Mouse (Mus musculus) liver, embryonic 14.5 days (tissue): ENCODE measurements at regions not wholly inside any gene's neighbourhood (a gene's known extent, or its start where the extent isn't known, plus 50 kb on each side); places are given as distances from the start of the nearest gene placed in this dataset.
"Not testable (repeated sequence)": the region's sequence is repeated elsewhere in the genome, so short reads cannot be mapped to it uniquely, and the experiment has no call there.

Source experiments
- CTCF ChIP-seq: IDR thresholded peaks from 2 replicates; pipeline ENCODE4 v1.5.1; 2016; ENCODE audit warnings: antibody characterized with exemption, low read depth, control low read depth
- EP300 ChIP-seq: IDR thresholded peaks from 2 replicates; pipeline ENCODE4 v1.6.1; 2016; ENCODE audit warnings: antibody characterized with exemption, low read depth

GRCm38 (mm10) chr7:111834356-111834755 is 54.6 kb upstream of the Galnt18 start:
- not testable (repeated sequence) for TF ChIP-seq CTCF, EP300
